Mouse (Mus musculus) bone marrow, adult 2 months (tissue): ENCODE measurements around the gene Zdhhc18. TPM values are rescaled to one million over a fixed set of nuclear protein-coding genes. Genes with fewer than 3 reads are reported as not detected.
A peak's percentile ranks its signal among the peaks of the same experiment; 100 is the strongest.

Experiments used
- H3K27ac ChIP-seq: fragments of 200-500 bp; 2 replicates; pipeline ENCODE4 v1.5.1; 2012; ENCODE audit warnings: low read depth, mild to moderate bottlenecking, control low read depth, inconsistent platforms, low read length; ENCODE audit not compliant: control insufficient read depth, poor library complexity, insufficient read depth
- H3K4me1 ChIP-seq: fragments of 200-500 bp; 2 replicates; pipeline ENCODE4 v1.6.1; 2011; ENCODE audit warnings: low read length; ENCODE audit not compliant: control insufficient read depth, insufficient read depth
- H3K4me3 ChIP-seq: fragments of 200-500 bp; replicated peaks from 2 replicates; pipeline ENCODE3; 2011; ENCODE audit warnings: mild to moderate bottlenecking, low read depth, low read length, control low read depth; ENCODE audit not compliant: control insufficient read depth
- CTCF ChIP-seq: fragments of 200-500 bp; IDR thresholded peaks from 2 replicates; pipeline ENCODE4 v1.5.1; 2011; ENCODE audit warnings: low read length, control low read depth; ENCODE audit not compliant: control insufficient read depth, insufficient read depth
- POLR2A ChIP-seq: fragments of 200-500 bp; IDR thresholded peaks from 2 replicates; pipeline ENCODE4 v1.6.1; 2011; ENCODE audit warnings: low read depth, mild to moderate bottlenecking, control low read depth, low read length, borderline replicate concordance; ENCODE audit not compliant: control insufficient read depth
- WGBS: fragments of 180-500 bp; shearing (Covaris S2); methylation state at CpG from one replicate; pipeline ENCODE4 v1.1.7; 2018; 5-methylcytosine and 5-hydroxymethylcytosine counted together
- polyA plus RNA-seq: library from polyadenylated mRNA; stranded (reverse); fragments of >200 nt; gene quantifications from 2 replicates; pipeline ENCODE4 v1.2.4, GENCODE M21; 2011; ENCODE audit warnings: low replicate concordance; ENCODE audit not compliant: missing spikeins, insufficient read depth, insufficient read length

Gene Zdhhc18
- polyA plus RNA-seq = 23.6 and 39.6 TPM in 2 replicates

- Histone ChIP-seq H3K27ac (peak within 1 kb of the TSS; percentile 34), H3K4me1 (no peaks in the 10 kb centered on the region; the same call in 1 of the 2 replicates), H3K4me3 (peak within 1 kb of the TSS; percentile 72)
- TF ChIP-seq CTCF (peak; percentile 96), POLR2A (no peak)
- 25% methylated on average over 7 of the region's 7 CpGs for WGBS
Observed at GRCm38 (mm10) chr4:133649989-133650699, at the start of gene Zdhhc18. Gene Zdhhc18, minus strand, starts transcription at chr4:133650154.

GRCm38 (mm10) chr4:133695363-133695762 is 45.4 kb upstream of the Zdhhc18 start:
- H3K4me3 ChIP-seq = no peak overlapping the region
- H3K27ac ChIP-seq = no peak overlapping the region
- no peaks in the 10 kb centered on the region for H3K4me1 ChIP-seq
- TF ChIP-seq CTCF (peak; percentile 25; the same call in 1 of the 2 replicates), POLR2A (no peak)
- 44% methylated on average over 3 of the region's 3 CpGs for WGBS

- Histone ChIP-seq H3K27ac (no peak overlapping the region), H3K4me3 (no peak overlapping the region), H3K4me1 (no peaks in the 10 kb centered on the region)
- TF ChIP-seq POLR2A = no peak
- no peak for TF ChIP-seq CTCF
- WGBS = 42% methylated on average over 5 of the region's 5 CpGs
Observed at GRCm38 (mm10) chr4:133690252-133690651, 40.3 kb upstream of the Zdhhc18 start.

DNA sequence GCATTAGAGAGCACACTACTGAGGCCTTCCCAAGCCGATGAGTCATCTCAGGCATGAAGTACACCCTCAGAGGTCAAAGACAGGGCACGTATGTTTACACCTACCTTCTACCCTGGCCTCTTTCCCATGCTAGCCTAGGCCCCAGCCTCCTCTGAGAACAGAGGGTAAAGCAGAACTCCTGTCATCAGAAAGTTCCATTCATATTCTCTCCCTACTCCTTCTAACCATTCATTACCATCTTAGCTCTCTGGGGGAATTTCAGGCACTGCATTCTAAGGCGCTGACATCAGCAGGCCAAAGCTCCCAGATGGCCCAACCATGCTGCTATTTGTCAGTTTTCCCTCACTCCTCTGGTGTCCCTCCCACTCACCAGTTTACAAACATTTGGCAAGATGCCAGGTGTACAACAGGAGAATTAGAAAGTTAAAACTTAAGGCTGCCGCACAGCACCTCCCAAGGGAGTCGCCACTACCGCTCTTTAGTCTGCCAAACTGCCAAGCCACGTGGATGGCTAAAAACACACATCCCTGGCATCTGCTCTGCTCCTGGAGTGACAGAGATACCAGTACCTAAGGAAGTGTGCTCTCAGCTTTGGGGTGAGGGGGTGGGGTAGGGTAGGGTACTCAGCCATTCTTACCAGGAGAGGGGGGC is 38.6 kb upstream of the Zdhhc18 start:
- no peaks in the 10 kb centered on the region for H3K4me1 ChIP-seq
- H3K4me3 ChIP-seq = no peak overlapping the region
- 73% methylated on average over 7 of the region's 7 CpGs for WGBS
- no peak overlapping the region for H3K27ac ChIP-seq
- TF ChIP-seq POLR2A (no peak), CTCF (no peak)

DNA sequence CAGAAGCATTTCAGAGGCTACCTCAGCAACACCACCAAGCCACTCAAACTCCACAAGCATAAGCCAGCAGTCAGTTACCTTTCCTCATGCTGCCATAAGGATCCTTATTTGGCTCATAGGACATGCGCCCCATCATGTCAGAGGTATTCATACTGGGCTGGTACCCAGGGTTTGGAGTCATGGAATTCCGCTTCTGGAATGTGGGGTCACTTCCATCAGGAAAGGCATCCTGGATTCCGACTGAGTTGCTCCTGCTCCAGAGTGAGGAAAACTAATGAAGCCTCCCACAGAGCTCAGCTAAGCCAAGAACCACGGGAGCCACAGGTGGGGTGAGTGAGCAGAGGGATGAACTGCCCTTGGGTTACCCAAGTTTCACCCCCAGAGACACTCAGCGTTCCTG is 37.2 kb upstream of the Zdhhc18 start:
- Histone ChIP-seq H3K4me3 (no peak overlapping the region), H3K27ac (no peak overlapping the region), H3K4me1 (no peaks in the 10 kb centered on the region)
- TF ChIP-seq CTCF (no peak), POLR2A (no peak)
- 89% methylated on average over 5 of the region's 5 CpGs for WGBS

DNA sequence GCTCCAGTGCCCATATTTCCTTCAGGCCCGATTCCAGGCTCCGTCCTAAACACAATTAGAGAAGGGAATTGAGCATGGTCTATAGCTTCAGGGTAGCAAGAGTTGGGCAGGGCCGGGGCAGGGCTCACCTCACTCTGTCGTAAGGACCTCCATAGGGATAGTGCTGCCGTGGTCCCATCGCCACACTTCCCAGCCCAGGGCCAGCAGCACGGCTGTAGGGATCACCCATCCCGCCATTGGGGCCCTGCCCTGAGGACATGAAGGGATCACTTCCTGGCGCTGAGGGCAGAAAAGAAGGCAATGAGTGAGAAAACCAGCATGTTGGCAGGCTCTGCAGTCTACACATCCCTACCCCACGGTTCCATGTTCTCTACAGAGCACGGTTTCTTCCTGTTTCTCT is 36.6 kb upstream of the Zdhhc18 start:
- TF ChIP-seq CTCF (no peak), POLR2A (no peak)
- no peak overlapping the region for H3K27ac ChIP-seq
- WGBS = 88% methylated on average over 11 of the region's 11 CpGs
- no peaks in the 10 kb centered on the region for H3K4me1 ChIP-seq
- H3K4me3 ChIP-seq = no peak overlapping the region

DNA sequence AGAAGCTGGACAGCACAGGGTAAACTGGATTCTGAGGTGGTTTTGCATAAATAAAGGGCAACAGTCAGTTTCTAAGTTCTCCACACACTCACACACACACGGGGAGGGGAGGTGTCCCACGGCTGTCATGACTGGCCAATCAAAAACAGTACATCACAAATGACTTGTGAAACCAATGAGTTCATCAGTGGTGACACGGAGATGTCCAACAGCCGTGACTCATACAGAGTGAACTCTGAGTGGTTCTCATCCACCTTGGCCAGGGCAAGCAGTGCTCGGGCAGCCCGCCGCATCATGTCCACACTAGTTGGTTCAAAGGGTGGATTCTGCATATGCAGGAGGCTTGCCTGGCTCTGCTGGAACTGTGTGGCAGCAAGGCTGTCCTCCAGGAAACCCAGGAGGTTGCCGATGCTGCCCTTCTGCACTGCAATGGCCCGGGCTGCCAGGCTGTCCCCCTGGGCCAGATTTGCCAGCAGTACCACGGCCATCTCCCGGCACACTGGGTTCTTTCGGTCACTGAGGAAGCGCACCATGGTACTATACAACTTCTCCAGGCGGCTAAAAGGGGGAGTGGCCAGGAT is 30.3 kb upstream of the Zdhhc18 start:
- Histone ChIP-seq H3K4me3 (no peak overlapping the region), H3K4me1 (no peaks in the 10 kb centered on the region; the same call in 1 of the 2 replicates), H3K27ac (peak overlapping the region; percentile 27; the same call in 1 of the 2 replicates)
- TF ChIP-seq POLR2A = no peak
- 84% methylated on average over 14 of the region's 14 CpGs for WGBS

GRCm38 (mm10) chr4:133679629-133680028 is 29.7 kb upstream of the Zdhhc18 start:
- TF ChIP-seq POLR2A (no peak), CTCF (no peak)
- Histone ChIP-seq H3K4me3 (no peak overlapping the region), H3K4me1 (peaks cover 1% of the 10 kb centered on the region; the same call in 1 of the 2 replicates), H3K27ac (no peak overlapping the region)
- WGBS = 69% methylated on average over 7 of the region's 7 CpGs
